Mouse (Mus musculus) midbrain, embryonic 10.5 days (tissue): ENCODE measurements at regions not wholly inside any gene's neighbourhood (a gene's known extent, or its start where the extent isn't known, plus 50 kb on each side); places are given as distances from the start of the nearest gene placed in this dataset.
A peak's percentile ranks its signal among the peaks of the same experiment; 100 is the strongest.

Experiments
- DNase-seq: peaks from one replicate; pipeline ENCODE4 v3.0.0-alpha.2; 2017; ENCODE audit warnings: low spot score
- H3K27ac ChIP-seq: fragments of 300-500 bp; sonication (generic); replicated peaks from 2 replicates; pipeline ENCODE4 v1.5.1; 2016; ENCODE audit warnings: mild to moderate bottlenecking
- H3K27me3 ChIP-seq: fragments of 300-500 bp; sonication (generic); 2 replicates; pipeline ENCODE4 v1.6.1; 2016; ENCODE audit warnings: low read depth, mild to moderate bottlenecking; ENCODE audit not compliant: poor library complexity, severe bottlenecking
- H3K36me3 ChIP-seq: fragments of 300-500 bp; sonication (generic); 2 replicates; pipeline ENCODE4 v1.6.1; 2016; ENCODE audit warnings: mild to moderate bottlenecking, moderate library complexity
- H3K4me1 ChIP-seq: fragments of 300-500 bp; sonication (generic); 2 replicates; pipeline ENCODE4 v1.6.1; 2016
- H3K4me3 ChIP-seq: fragments of 300-500 bp; sonication (generic); 2 replicates; pipeline ENCODE4 v1.5.1; 2016; ENCODE audit warnings: mild to moderate bottlenecking, moderate library complexity
- H3K9me3 ChIP-seq: fragments of 300-500 bp; sonication (generic); replicated peaks from 2 replicates; pipeline ENCODE4 v1.6.1; 2016; ENCODE audit warnings: mild to moderate bottlenecking
- WGBS: fragments of 180-500 bp; shearing (Covaris S2); methylation state at CpG from one replicate; pipeline ENCODE4 v1.1.7; 2016; 5-methylcytosine and 5-hydroxymethylcytosine counted together

- Histone ChIP-seq H3K36me3 (no peaks in the 10 kb centered on the region), H3K9me3 (no peaks in the 10 kb centered on the region), H3K4me1 (no peaks in the 10 kb centered on the region; the same call in 1 of the 2 replicates), H3K27ac (no peak overlapping the region), H3K27me3 (no peaks in the 10 kb centered on the region), H3K4me3 (no peak overlapping the region)
- DNase-seq: no peak
- 92% methylated on average over 3 of the region's 3 CpGs for WGBS
Observed at GRCm38 (mm10) chr15:50995688-50996087, 2889.0 kb upstream of the Gm7489 start.

GRCm38 (mm10) chr15:50996296-50996695 lies 2888.4 kb upstream of the Gm7489 start:
- Histone ChIP-seq H3K27ac (no peak overlapping the region), H3K36me3 (no peaks in the 10 kb centered on the region), H3K9me3 (no peaks in the 10 kb centered on the region), H3K4me3 (no peak overlapping the region), H3K27me3 (no peaks in the 10 kb centered on the region), H3K4me1 (no peaks in the 10 kb centered on the region; the same call in 1 of the 2 replicates)
- WGBS: 93% methylated on average over 4 of the region's 4 CpGs
- no peak for DNase-seq

GRCm38 (mm10) chr15:50997209-50997763 lies 2887.4 kb upstream of the Gm7489 start:
- DNase-seq: peak; percentile 11
- no peaks in the 10 kb centered on the region for H3K4me1 ChIP-seq

GRCm38 (mm10) chr15:51038968-51039367 lies 2845.7 kb upstream of the Gm7489 start:
- Histone ChIP-seq H3K27me3 (no peaks in the 10 kb centered on the region), H3K4me3 (no peak overlapping the region), H3K36me3 (no peaks in the 10 kb centered on the region), H3K9me3 (no peaks in the 10 kb centered on the region), H3K4me1 (no peaks in the 10 kb centered on the region), H3K27ac (no peak overlapping the region)
- WGBS: 23% methylated on average over 1 of the region's 1 CpGs
- no peak for DNase-seq

More at GRCm38 (mm10) chr15:50997209-50997763, 2887.4 kb upstream of the Gm7489 start:
- H3K9me3 ChIP-seq: no peaks in the 10 kb centered on the region
- H3K27ac ChIP-seq: no peak overlapping the region
- no peaks in the 10 kb centered on the region for H3K27me3 ChIP-seq
- WGBS: 81% methylated on average over 11 of the region's 11 CpGs
- H3K4me3 ChIP-seq: no peak overlapping the region
- no peaks in the 10 kb centered on the region for H3K36me3 ChIP-seq

- 83% methylated on average over 10 of the region's 10 CpGs for WGBS
- Histone ChIP-seq H3K27me3 (no peaks in the 10 kb centered on the region), H3K27ac (no peak overlapping the region), H3K9me3 (no peaks in the 10 kb centered on the region), H3K36me3 (no peaks in the 10 kb centered on the region), H3K4me1 (peaks cover 10% of the 10 kb centered on the region; the same call in 1 of the 2 replicates), H3K4me3 (no peak overlapping the region)
- no peak for DNase-seq
Observed at GRCm38 (mm10) chr15:51070538-51070937, 2814.2 kb upstream of the Gm7489 start.

- WGBS: 87% methylated on average over 10 of the region's 10 CpGs
- H3K36me3 ChIP-seq: no peaks in the 10 kb centered on the region
- DNase-seq: no peak
- no peaks in the 10 kb centered on the region for H3K27me3 ChIP-seq
- H3K9me3 ChIP-seq: no peaks in the 10 kb centered on the region
- no peak overlapping the region for H3K27ac ChIP-seq
- H3K4me3 ChIP-seq: no peak overlapping the region
- H3K4me1 ChIP-seq: peaks cover 10% of the 10 kb centered on the region; the same call in 1 of the 2 replicates
Observed at GRCm38 (mm10) chr15:51071132-51071656, 2813.5 kb upstream of the Gm7489 start.

GRCm38 (mm10) chr15:51073678-51074077 lies 2811.0 kb upstream of the Gm7489 start:
- 87% methylated on average over 6 of the region's 6 CpGs for WGBS
- H3K27ac ChIP-seq: no peak overlapping the region
- no peak overlapping the region for H3K4me3 ChIP-seq
- no peaks in the 10 kb centered on the region for H3K9me3 ChIP-seq
- no peaks in the 10 kb centered on the region for H3K27me3 ChIP-seq
- peaks cover 10% of the 10 kb centered on the region; the same call in 1 of the 2 replicates for H3K4me1 ChIP-seq
- DNase-seq: no peak
- no peaks in the 10 kb centered on the region for H3K36me3 ChIP-seq

- peaks cover 10% of the 10 kb centered on the region; the same call in 1 of the 2 replicates for H3K4me1 ChIP-seq
- no peaks in the 10 kb centered on the region for H3K27me3 ChIP-seq
- no peak overlapping the region for H3K4me3 ChIP-seq
- no peaks in the 10 kb centered on the region for H3K9me3 ChIP-seq
- DNase-seq: no peak
- no peak overlapping the region for H3K27ac ChIP-seq
- WGBS: 94% methylated on average over 7 of the region's 7 CpGs
- H3K36me3 ChIP-seq: no peaks in the 10 kb centered on the region
Observed at GRCm38 (mm10) chr15:51074196-51074595, 2810.5 kb upstream of the Gm7489 start.

GRCm38 (mm10) chr15:51083677-51084322 lies 2800.9 kb upstream of the Gm7489 start:
- 83% methylated on average over 12 of the region's 12 CpGs for WGBS
- H3K27me3 ChIP-seq: no peaks in the 10 kb centered on the region
- no peaks in the 10 kb centered on the region for H3K36me3 ChIP-seq
- H3K4me3 ChIP-seq: no peak overlapping the region
- no peak overlapping the region for H3K27ac ChIP-seq
- H3K9me3 ChIP-seq: no peaks in the 10 kb centered on the region
- no peaks in the 10 kb centered on the region for H3K4me1 ChIP-seq
- no peak for DNase-seq

GRCm38 (mm10) chr15:51092936-51093335 lies 2791.8 kb upstream of the Gm7489 start:
- Histone ChIP-seq H3K36me3 (no peaks in the 10 kb centered on the region), H3K4me3 (no peak overlapping the region), H3K4me1 (no peaks in the 10 kb centered on the region), H3K9me3 (no peaks in the 10 kb centered on the region), H3K27me3 (no peaks in the 10 kb centered on the region), H3K27ac (no peak overlapping the region)
- WGBS: 88% methylated on average over 7 of the region's 7 CpGs
- DNase-seq: no peak

- no peaks in the 10 kb centered on the region for H3K36me3 ChIP-seq
- no peak for DNase-seq
- H3K4me1 ChIP-seq: peaks cover 14% of the 10 kb centered on the region
- H3K4me3 ChIP-seq: peak overlapping the region; percentile 29; the same call in 1 of the 2 replicates
- WGBS: 83% methylated on average over 7 of the region's 7 CpGs
- no peaks in the 10 kb centered on the region for H3K9me3 ChIP-seq
- H3K27me3 ChIP-seq: no peaks in the 10 kb centered on the region
- peak overlapping the region; percentile 70 for H3K27ac ChIP-seq
Observed at GRCm38 (mm10) chr15:51103948-51104347, 2780.8 kb upstream of the Gm7489 start.

GRCm38 (mm10) chr15:51104362-51104761 lies 2780.3 kb upstream of the Gm7489 start:
- Histone ChIP-seq H3K9me3 (no peaks in the 10 kb centered on the region), H3K4me3 (peak overlapping the region; percentile 29; the same call in 1 of the 2 replicates), H3K27me3 (no peaks in the 10 kb centered on the region), H3K36me3 (no peaks in the 10 kb centered on the region), H3K27ac (peak overlapping the region; percentile 70), H3K4me1 (peaks cover 14% of the 10 kb centered on the region)
- WGBS: 22% methylated on average over 10 of the region's 10 CpGs
- peak; percentile 42 for DNase-seq

- H3K36me3 ChIP-seq: no peaks in the 10 kb centered on the region
- DNase-seq: no peak
- peak overlapping the region; percentile 70 for H3K27ac ChIP-seq
- no peak overlapping the region for H3K4me3 ChIP-seq
- H3K27me3 ChIP-seq: no peaks in the 10 kb centered on the region
- H3K4me1 ChIP-seq: peaks cover 14% of the 10 kb centered on the region
- 77% methylated on average over 5 of the region's 5 CpGs for WGBS
- no peaks in the 10 kb centered on the region for H3K9me3 ChIP-seq
Observed at GRCm38 (mm10) chr15:51104796-51105195, 2779.9 kb upstream of the Gm7489 start.
